Mouse (Mus musculus): ENCODE results near the gene Ppfia4. TPM values are rescaled to one million over a fixed set of nuclear protein-coding genes. Genes with fewer than 3 reads are reported as not detected.

Ppfia4 gene
- polyA plus RNA-seq, 1 experiment from 2014 or later, result 17.1 TPM

DNA sequence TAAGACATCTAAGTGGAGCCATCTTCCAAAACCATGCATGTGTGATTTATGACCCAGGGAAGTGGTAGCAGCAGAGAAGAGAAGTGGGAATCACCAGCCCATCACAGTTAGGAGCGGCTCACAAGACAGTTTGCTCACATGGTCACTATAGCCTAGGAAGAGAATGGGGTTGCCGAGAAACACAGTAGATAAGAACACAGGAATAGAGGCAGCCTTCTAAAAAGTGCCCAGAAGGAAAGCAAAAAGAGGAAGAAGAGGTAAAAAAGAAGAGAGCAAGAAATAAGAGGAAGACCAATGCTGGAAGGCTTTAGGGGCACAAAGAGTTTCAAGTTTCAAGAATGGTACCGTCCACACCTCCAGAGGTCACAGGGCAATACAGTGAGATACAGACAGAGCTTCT lies 50.4 kb downstream of the Ppfia4 start:
- Histone ChIP-seq H3K27me3 (replicated peaks) (no peaks in the 10 kb centered on the region), H3K27ac (ENCODE audit: poor library complexity, severe bottlenecking) (no peak overlapping the region), H3K4me1 (replicated peaks) (peaks cover 17% of the 10 kb centered on the region), H3K9ac (no peak overlapping the region), H3K4me2 (no peak overlapping the region), H3K9me3 (replicated peaks) (no peaks in the 10 kb centered on the region), H3K36me3 (no peaks in the 10 kb centered on the region), H3K4me3 (no peak overlapping the region)
- 54% methylated on average over 3 of the region's 3 CpGs for WGBS
- no peak for ATAC-seq (ENCODE audit: insufficient number of reproducible peaks, low FRiP score)

DNA sequence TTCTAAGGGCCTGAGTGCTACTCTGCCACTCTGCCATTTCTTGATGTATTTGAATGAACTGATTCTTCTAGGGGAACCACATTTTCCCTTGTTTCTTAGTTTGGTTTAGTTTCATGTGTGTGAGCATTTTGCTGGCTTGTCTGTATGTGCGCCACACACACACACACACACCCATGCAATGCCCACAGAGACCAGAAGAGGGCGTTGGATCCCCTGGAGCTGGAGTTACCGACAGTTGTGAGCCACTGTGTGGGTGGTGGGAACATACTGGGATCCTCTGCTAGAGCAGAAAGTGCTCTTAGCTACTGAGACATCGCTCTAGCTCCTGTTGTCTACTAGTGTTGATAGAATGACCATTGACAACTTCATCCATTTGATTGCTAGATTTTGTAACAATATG lies 51.2 kb downstream of the Ppfia4 start:
- peaks cover 25% of the 10 kb centered on the region for H3K4me1 ChIP-seq (replicated peaks)
- no peak overlapping the region for H3K27ac ChIP-seq (ENCODE audit: poor library complexity, severe bottlenecking)
- WGBS, result 68% methylated on average over 4 of the region's 4 CpGs
- no peaks in the 10 kb centered on the region for H3K9me3 ChIP-seq (replicated peaks)
- no peaks in the 10 kb centered on the region for H3K27me3 ChIP-seq (replicated peaks)
- H3K4me2 ChIP-seq, result no peak overlapping the region
- H3K36me3 ChIP-seq, result no peaks in the 10 kb centered on the region
- no peak overlapping the region for H3K9ac ChIP-seq
- no peak overlapping the region for H3K4me3 ChIP-seq
- no peak for ATAC-seq (ENCODE audit: insufficient number of reproducible peaks, low FRiP score)

DNA sequence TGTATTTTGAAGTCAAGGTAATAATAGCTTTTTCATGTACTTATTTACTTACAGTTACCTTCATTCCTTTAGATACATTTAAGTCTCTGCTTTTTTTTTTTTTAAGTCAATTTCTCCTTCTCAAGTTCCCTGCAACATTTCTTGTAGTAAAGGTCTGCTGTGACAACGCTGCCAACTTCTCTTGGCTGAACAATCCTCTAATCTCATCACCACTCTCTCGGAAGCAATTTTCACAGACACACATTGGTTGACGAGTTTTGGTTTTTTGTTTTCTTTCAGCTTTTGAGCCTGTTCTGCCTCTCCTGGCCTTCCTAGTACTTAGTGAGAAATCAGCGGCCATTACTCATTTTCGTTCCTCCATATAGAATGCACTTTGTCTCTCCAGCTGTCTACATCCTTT lies 52.6 kb downstream of the Ppfia4 start:
- Histone ChIP-seq H3K4me1 (replicated peaks) (peaks cover 31% of the 10 kb centered on the region), H3K9ac (no peak overlapping the region), H3K27ac (ENCODE audit: poor library complexity, severe bottlenecking) (no peak overlapping the region), H3K4me2 (no peak overlapping the region), H3K36me3 (no peaks in the 10 kb centered on the region), H3K9me3 (replicated peaks) (no peaks in the 10 kb centered on the region), H3K27me3 (replicated peaks) (no peaks in the 10 kb centered on the region), H3K4me3 (no peak overlapping the region)
- WGBS, result 80% methylated on average over 5 of the region's 5 CpGs
- ATAC-seq (ENCODE audit: insufficient number of reproducible peaks, low FRiP score), result no peak

DNA sequence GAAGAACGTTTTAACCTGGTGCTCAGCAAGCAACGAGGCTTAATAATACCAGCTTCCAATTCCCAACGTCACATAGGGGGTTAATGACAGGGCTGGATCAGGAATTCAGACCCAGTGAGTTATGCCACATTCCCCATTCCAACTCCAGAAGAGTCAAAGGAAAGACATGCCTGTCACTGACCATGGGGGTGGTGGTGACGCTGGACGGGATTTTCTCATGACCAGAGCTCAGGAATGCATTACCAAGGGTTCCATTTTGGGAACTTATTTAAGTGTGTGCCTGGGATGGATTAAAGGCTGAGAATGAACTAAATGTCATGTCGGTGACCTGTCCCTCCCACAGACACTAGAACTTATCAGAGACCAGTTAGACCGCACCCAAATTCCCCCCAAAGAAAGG lies 55.9 kb downstream of the Ppfia4 start:
- no peak overlapping the region for H3K4me2 ChIP-seq
- H3K27ac ChIP-seq (ENCODE audit: poor library complexity, severe bottlenecking), result no peak overlapping the region
- no peak for ATAC-seq (ENCODE audit: insufficient number of reproducible peaks, low FRiP score)
- no peaks in the 10 kb centered on the region for H3K36me3 ChIP-seq
- H3K27me3 ChIP-seq (replicated peaks), result no peaks in the 10 kb centered on the region
- peaks cover 20% of the 10 kb centered on the region for H3K4me1 ChIP-seq (replicated peaks)
- WGBS, result 53% methylated on average over 7 of the region's 7 CpGs
- H3K9me3 ChIP-seq (replicated peaks), result no peaks in the 10 kb centered on the region
- no peak overlapping the region for H3K9ac ChIP-seq
- no peak overlapping the region for H3K4me3 ChIP-seq

DNA sequence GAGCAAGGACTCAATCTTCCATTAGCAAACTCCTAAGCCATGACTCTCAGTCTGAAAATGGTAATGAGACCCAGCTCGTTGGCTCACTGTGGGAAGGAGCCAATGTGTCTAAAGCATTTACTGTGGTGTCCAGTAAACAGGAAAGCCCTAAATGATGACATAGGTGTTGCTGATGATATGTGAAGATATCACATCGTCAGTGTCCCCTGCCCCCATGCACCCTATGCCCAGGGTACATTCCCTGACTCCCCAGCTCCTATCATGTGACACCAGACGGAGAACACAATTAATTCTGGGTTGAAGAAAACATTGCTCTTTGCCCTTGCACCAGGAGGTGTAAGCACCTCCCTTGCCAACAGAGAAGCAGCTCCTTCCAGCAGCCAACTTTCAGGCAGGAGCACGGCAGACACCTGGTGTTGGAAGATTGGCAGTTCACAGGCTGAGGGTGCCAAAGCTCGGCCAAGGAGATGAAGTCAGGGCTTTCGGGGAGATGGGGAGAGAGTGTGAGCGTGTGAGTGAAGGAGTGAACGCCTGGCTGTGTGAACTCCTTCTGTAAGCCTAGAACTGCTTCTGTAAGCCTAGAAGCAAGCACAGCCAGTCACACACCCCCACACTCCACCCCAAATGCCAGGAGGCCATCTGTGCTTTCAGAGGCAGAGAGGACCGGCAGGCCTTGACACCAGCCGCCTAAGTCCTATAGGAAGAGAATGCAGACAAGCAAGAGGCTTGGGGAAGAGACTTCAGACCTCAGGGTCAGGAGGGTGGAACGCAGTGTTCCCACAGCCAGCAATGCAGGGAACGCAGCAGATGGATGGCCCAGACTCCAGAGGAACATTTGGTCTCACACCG lies 56.9 kb downstream of the Ppfia4 start:
- no peak for ATAC-seq (ENCODE audit: insufficient number of reproducible peaks, low FRiP score)
- no peak overlapping the region for H3K4me2 ChIP-seq
- H3K27ac ChIP-seq (ENCODE audit: poor library complexity, severe bottlenecking), result no peak overlapping the region
- WGBS, result 62% methylated on average over 13 of the region's 13 CpGs
- peaks cover 20% of the 10 kb centered on the region for H3K4me1 ChIP-seq (replicated peaks)
- no peaks in the 10 kb centered on the region for H3K36me3 ChIP-seq
- no peak overlapping the region for H3K4me3 ChIP-seq
- H3K27me3 ChIP-seq (replicated peaks), result no peaks in the 10 kb centered on the region
- H3K9ac ChIP-seq, result no peak overlapping the region
- H3K9me3 ChIP-seq (replicated peaks), result no peaks in the 10 kb centered on the region

DNA sequence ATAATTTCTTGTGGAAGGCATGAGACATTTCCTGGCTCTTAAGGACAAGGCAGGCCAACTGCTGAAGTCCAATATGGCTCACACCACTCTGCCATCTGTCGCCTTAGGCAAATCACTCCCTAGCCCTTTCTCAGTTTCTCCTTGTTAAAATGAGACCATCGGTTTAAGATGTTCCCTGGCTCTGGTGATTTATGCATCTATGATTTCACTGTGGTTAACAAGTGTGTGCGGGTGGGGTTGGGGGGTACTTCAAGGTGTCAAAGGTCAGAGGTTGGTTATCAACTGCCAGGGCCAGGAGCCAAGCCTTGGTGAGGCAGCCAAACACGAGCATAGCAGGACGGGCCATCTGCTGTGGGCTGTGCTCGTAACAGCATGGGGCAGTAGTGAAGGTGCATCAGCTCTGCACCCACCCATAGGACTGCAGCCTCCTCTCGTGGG lies 58.2 kb downstream of the Ppfia4 start:
- Histone ChIP-seq H3K9me3 (replicated peaks) (no peaks in the 10 kb centered on the region), H3K27me3 (replicated peaks) (no peaks in the 10 kb centered on the region), H3K4me1 (replicated peaks) (peaks cover 20% of the 10 kb centered on the region), H3K4me3 (no peak overlapping the region), H3K36me3 (no peaks in the 10 kb centered on the region), H3K9ac (no peak overlapping the region), H3K27ac (ENCODE audit: poor library complexity, severe bottlenecking) (no peak overlapping the region), H3K4me2 (no peak overlapping the region)
- ATAC-seq (ENCODE audit: insufficient number of reproducible peaks, low FRiP score), result no peak
- WGBS, result 77% methylated on average over 7 of the region's 7 CpGs

DNA sequence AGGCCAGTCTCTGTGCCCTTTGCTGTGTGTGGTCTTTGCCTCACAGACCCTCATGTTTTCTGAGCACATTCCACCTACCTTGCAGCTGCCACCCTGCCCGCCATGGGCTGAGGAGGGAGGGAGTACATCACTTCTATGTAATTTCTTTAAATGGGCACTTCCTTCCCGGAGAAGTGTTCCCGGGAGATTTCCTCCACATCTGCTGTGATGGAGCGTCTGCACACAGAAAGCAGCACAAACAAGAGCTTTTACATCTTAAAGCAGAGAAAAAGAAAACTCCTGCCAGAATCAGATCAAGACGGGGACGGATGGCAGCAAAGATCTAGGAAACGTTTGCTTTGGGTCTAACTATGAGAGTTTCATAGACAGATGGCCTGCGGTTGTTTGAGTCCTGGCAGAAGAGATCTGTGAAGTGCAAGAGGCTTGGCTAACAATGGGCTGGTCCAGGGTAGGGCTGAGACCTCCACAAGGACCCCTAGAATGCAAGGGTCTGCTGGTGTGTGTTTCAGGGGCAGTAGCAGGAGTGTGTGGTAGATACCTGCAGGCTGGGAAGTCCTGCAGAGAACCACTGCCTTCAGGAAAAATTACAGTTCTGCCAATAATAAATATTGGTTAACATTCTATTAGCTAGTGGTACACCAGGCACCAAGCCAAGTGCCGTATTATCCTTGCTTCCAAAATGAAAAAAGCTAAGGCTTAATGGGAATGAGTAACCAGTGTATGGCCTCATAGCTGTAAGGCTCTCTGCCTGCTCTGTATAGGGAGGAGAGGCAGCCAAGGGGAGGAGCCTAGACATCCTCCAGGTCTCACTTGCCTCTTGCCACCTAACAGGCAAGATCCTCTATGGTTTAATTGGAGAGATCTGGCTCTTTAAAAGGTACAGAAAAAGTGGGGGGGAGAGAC lies 59.0 kb downstream of the Ppfia4 start:
- H3K4me1 ChIP-seq (replicated peaks), result peaks cover 20% of the 10 kb centered on the region
- no peak overlapping the region for H3K4me3 ChIP-seq
- 0 out of 2 replicates have a peak, but pooled peaks have one; percentile 22 for ATAC-seq (ENCODE audit: insufficient number of reproducible peaks, low FRiP score)
- H3K4me2 ChIP-seq, result no peak overlapping the region
- no peak overlapping the region for H3K9ac ChIP-seq
- H3K9me3 ChIP-seq (replicated peaks), result no peaks in the 10 kb centered on the region
- no peaks in the 10 kb centered on the region for H3K27me3 ChIP-seq (replicated peaks)
- no peak overlapping the region for H3K27ac ChIP-seq (ENCODE audit: poor library complexity, severe bottlenecking)
- no peaks in the 10 kb centered on the region for H3K36me3 ChIP-seq
- WGBS, result 58% methylated on average over 9 of the region's 9 CpGs

DNA sequence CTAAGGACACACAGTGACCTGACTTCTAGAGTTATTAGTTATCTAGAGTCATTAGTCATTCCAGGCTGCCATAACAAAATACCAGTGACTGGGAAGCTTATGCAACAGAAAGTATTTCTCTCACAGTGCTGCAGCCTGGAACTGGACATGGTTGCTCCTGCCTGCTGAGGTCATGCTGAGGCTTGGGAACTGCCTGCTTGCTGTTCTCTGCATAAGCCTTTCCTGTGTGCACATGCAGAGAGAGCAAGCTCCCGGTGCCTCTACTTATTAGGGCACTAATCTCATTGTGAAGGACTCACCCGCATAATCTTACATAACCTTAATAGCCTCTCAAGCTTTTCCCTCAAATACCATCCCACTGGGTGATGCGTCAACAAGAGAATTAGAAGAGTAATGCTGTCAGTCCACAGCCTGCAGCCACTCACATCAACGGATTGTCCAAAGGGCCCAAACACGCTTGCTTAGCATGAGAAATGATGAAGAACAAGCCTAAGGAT lies 59.9 kb downstream of the Ppfia4 start:
- H3K4me2 ChIP-seq, result no peak overlapping the region
- H3K4me3 ChIP-seq, result no peak overlapping the region
- no peak overlapping the region for H3K27ac ChIP-seq (ENCODE audit: poor library complexity, severe bottlenecking)
- H3K27me3 ChIP-seq (replicated peaks), result no peaks in the 10 kb centered on the region
- no peaks in the 10 kb centered on the region for H3K36me3 ChIP-seq
- H3K9me3 ChIP-seq (replicated peaks), result no peaks in the 10 kb centered on the region
- ATAC-seq (ENCODE audit: insufficient number of reproducible peaks, low FRiP score), result no peak
- H3K4me1 ChIP-seq (replicated peaks), result peaks cover 20% of the 10 kb centered on the region
- no peak overlapping the region for H3K9ac ChIP-seq
- 63% methylated on average over 5 of the region's 5 CpGs for WGBS

DNA sequence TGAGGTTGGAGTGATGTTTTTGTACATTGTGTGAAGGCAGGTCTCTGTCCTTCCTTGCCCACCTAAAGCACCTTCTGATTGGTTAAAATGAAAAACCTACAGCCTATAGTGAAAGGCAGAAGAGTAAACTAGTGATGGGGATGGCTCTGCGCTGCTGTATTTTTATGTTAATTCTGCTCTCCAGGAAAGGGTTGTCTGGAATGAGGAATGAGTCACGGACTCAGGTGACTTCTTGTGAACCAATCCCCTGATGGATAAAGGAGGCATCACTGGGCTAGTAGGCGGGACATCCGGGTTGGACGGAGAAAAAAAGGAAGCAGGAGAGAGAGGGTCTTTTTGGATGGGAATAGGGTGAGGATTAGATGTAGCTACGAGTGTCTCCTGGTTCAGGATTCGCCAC lies 62.7 kb downstream of the Ppfia4 start:
- Histone ChIP-seq H3K9me3 (replicated peaks) (no peaks in the 10 kb centered on the region), H3K9ac (no peak overlapping the region)

DNA sequence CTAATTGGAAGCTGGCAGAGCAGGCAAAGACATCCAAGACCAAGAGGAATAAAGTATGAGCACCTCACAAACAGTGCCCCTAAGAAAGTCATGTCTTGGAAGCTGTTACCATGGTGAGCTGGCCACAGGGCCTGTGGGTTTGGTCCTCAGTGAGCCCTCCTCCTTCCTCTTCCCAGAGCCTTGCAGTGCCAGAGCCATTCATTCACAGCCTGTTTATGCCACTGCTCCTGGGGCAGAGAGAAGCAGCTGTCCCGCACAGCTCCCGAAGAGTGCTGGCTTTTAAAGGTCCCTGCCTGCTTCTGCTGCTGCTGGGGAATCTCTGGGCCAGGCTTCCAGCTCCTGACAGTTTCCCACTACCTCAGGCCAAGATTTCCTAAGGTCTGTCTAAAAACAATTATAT lies 66.9 kb downstream of the Ppfia4 start:
- Histone ChIP-seq H3K4me1 (replicated peaks) (no peaks in the 10 kb centered on the region), H3K9ac (no peak overlapping the region), H3K4me2 (no peak overlapping the region), H3K27ac (ENCODE audit: poor library complexity, severe bottlenecking) (no peak overlapping the region), H3K27me3 (replicated peaks) (no peaks in the 10 kb centered on the region), H3K36me3 (no peaks in the 10 kb centered on the region), H3K4me3 (no peak overlapping the region), H3K9me3 (replicated peaks) (peaks cover 5% of the 10 kb centered on the region)
- WGBS, result 52% methylated on average over 2 of the region's 2 CpGs
- no peak for ATAC-seq (ENCODE audit: insufficient number of reproducible peaks, low FRiP score)

More for the DNA sequence above, 62.7 kb downstream of the Ppfia4 start:
- no peak overlapping the region for H3K27ac ChIP-seq (ENCODE audit: poor library complexity, severe bottlenecking)
- H3K4me1 ChIP-seq (replicated peaks), result no peaks in the 10 kb centered on the region
- no peak overlapping the region for H3K4me2 ChIP-seq
- no peaks in the 10 kb centered on the region for H3K36me3 ChIP-seq
- ATAC-seq (ENCODE audit: insufficient number of reproducible peaks, low FRiP score), result no peak
- 77% methylated on average over 7 of the region's 7 CpGs for WGBS
- H3K27me3 ChIP-seq (replicated peaks), result no peaks in the 10 kb centered on the region
- no peak overlapping the region for H3K4me3 ChIP-seq

DNA sequence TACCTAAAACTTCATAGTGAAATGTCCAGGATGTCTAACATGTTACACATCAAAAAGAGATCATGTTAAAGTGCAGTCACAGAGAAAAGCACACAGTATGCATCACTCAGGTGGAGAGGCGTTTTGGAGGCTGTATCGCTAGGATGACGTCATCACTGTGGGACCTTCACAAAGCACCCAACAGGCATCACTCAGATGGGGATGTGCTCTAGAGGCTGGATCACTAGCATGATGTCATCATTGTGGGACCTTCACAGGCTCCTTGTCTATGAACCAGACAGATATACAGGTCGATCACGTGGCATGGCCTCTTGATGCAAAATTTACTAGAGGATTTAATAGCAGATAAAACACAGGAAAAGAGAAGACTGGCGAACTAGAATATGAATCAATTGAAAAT lies 68.4 kb downstream of the Ppfia4 start:
- Histone ChIP-seq H3K36me3 (no peaks in the 10 kb centered on the region), H3K4me1 (replicated peaks) (no peaks in the 10 kb centered on the region), H3K27ac (ENCODE audit: poor library complexity, severe bottlenecking) (no peak overlapping the region), H3K4me2 (no peak overlapping the region), H3K9me3 (replicated peaks) (peaks cover 10% of the 10 kb centered on the region), H3K27me3 (replicated peaks) (no peaks in the 10 kb centered on the region), H3K9ac (no peak overlapping the region), H3K4me3 (no peak overlapping the region)
- no peak for ATAC-seq (ENCODE audit: insufficient number of reproducible peaks, low FRiP score)
- WGBS, result 82% methylated on average over 6 of the region's 6 CpGs
